Mouse (Mus musculus): Measurements from ENCODE around the gene Vax2. TPM values are rescaled to one million over a fixed set of nuclear protein-coding genes. Genes with fewer than 3 reads are reported as not detected.
A peak's percentile ranks its signal among the peaks of the same experiment; 100 is the strongest.

Gene Vax2
- polyA plus RNA-seq, 1 experiment from 2014 or later: not detected

DNA sequence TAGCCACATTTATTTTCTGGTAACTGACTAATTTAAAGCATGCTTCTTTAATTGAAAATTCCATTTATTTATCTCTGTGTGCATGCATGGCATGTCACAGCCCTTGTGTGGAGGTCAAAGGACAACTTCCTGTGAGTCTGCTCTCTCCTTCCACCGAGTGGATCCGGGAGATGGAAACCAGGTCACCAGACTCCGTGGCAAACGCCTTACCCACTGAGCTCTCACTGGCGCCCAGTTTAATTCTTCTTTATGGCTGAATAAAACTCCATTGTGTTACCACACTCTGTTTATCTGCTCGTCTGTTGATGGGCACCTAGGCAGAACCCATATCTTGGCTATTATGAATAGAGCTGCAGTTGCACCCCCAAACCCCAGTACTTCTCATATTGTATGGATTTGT lies 11.5 kb downstream of the Vax2 start:
- no peak overlapping the region for H3K4me2 ChIP-seq (ENCODE audit: low read depth, low read length)
- ATAC-seq (ENCODE audit: low read depth): no peak
- WGBS: 16% methylated on average over 6 of the region's 6 CpGs
- H3K27ac ChIP-seq (ENCODE audit: low read length): no peak overlapping the region
- no peaks in the 10 kb centered on the region for H3K4me1 ChIP-seq (replicated peaks; ENCODE audit: control insufficient read depth, insufficient read depth, low read length)
- no peak overlapping the region for H3K9ac ChIP-seq (ENCODE audit: low read length)
- H3K9me3 ChIP-seq (ENCODE audit: control insufficient read depth, low read length): no peaks in the 10 kb centered on the region
- H3K36me3 ChIP-seq (ENCODE audit: control insufficient read depth, insufficient read depth, low read length): no peaks in the 10 kb centered on the region
- peaks cover 58% of the 10 kb centered on the region for H3K27me3 ChIP-seq (ENCODE audit: control insufficient read depth, insufficient read depth, low read depth, low read length)
- no peak overlapping the region for H3K4me3 ChIP-seq (ENCODE audit: low read length)

DNA sequence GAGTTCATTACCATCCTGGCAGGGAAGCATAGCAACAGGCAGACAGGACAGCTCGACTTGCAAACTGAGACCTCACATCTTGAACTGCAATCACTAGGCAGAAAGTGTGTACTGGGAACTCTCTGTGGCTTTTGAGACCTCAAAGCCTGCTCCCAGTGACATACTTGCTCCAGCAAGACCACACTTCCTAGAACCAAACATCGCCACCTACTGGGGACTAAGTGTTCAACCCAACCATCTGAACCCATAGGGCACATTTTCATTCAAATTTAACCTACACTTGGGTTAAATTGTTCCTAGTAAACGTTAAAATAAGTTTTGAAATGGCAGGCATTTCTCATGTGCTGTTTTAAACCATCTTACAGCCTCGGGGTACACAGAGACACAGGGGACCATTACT lies 16.1 kb downstream of the Vax2 start:
- H3K4me3 ChIP-seq (ENCODE audit: low read length): no peak overlapping the region
- H3K27me3 ChIP-seq (ENCODE audit: control insufficient read depth, insufficient read depth, low read depth, low read length): peaks cover 17% of the 10 kb centered on the region
- H3K4me1 ChIP-seq (replicated peaks; ENCODE audit: control insufficient read depth, insufficient read depth, low read length): no peaks in the 10 kb centered on the region
- 43% methylated on average over 4 of the region's 4 CpGs for WGBS
- H3K9me3 ChIP-seq (ENCODE audit: control insufficient read depth, low read length): no peaks in the 10 kb centered on the region
- no peaks in the 10 kb centered on the region for H3K36me3 ChIP-seq (ENCODE audit: control insufficient read depth, insufficient read depth, low read length)
- no peak overlapping the region for H3K27ac ChIP-seq (ENCODE audit: low read length)
- H3K9ac ChIP-seq (ENCODE audit: low read length): no peak overlapping the region
- H3K4me2 ChIP-seq (ENCODE audit: low read depth, low read length): no peak overlapping the region
- ATAC-seq (ENCODE audit: low read depth): no peak

DNA sequence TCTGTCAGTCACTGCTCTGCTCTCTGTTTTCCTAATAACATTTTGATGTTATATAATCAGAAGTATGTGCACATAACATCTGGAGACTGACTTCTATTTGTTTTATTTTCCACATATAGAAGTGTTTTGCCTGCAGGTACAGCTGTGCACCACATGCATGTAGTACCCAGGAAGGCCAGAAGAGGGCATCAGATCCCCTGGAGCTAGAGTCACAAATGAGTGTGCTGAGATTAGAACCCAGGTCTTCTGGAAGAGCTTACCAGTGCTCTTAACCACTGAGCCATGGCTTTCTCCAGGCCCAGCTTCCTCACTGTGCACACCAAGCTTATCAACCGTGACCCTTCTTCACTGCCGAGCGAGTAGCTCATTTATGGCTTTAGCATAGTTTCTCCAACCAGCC lies 17.4 kb downstream of the Vax2 start:
- Histone ChIP-seq H3K27ac (ENCODE audit: low read length) (no peak overlapping the region), H3K4me1 (replicated peaks; ENCODE audit: control insufficient read depth, insufficient read depth, low read length) (no peaks in the 10 kb centered on the region), H3K9me3 (ENCODE audit: control insufficient read depth, low read length) (no peaks in the 10 kb centered on the region), H3K27me3 (ENCODE audit: control insufficient read depth, insufficient read depth, low read depth, low read length) (peaks cover 8% of the 10 kb centered on the region), H3K9ac (ENCODE audit: low read length) (no peak overlapping the region), H3K4me3 (ENCODE audit: low read length) (no peak overlapping the region), H3K4me2 (ENCODE audit: low read depth, low read length) (no peak overlapping the region), H3K36me3 (ENCODE audit: control insufficient read depth, insufficient read depth, low read length) (no peaks in the 10 kb centered on the region)
- 95% methylated on average over 3 of the region's 3 CpGs for WGBS
- ATAC-seq (ENCODE audit: low read depth): no peak

DNA sequence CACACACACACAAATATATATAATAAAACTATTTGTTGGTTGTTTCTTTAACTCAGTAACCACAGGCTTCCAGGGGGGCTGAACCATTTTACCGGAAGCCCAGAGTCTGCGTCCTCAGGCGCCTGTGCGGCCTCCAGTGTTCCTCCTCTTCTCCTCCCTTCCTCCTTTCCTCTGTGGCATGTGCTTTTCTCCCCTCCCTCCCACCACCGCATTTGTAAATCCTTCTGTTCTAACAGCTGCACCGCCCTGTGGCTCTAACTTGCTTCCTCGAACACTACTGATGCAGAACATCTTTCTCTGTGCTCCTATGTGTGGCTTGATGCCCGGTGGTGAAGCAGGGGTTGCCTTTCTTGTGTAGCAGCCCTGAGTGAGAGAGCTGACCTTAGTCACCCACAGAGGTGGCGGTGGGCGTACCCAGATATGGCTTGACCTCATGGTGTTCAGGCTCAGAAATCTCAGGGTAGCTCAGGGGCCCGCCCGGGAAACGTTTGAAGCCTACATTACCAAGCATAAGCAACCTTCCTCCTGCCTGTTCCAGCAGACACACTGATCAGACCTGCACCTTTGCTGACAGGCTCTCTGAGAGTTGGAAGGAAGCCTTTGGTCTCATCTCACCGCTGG lies 18.4 kb downstream of the Vax2 start:
- Histone ChIP-seq H3K4me2 (ENCODE audit: low read depth, low read length) (no peak overlapping the region), H3K27me3 (ENCODE audit: control insufficient read depth, insufficient read depth, low read depth, low read length) (peaks cover 3% of the 10 kb centered on the region), H3K4me3 (ENCODE audit: low read length) (no peak overlapping the region), H3K27ac (ENCODE audit: low read length) (no peak overlapping the region), H3K36me3 (ENCODE audit: control insufficient read depth, insufficient read depth, low read length) (no peaks in the 10 kb centered on the region), H3K9me3 (ENCODE audit: control insufficient read depth, low read length) (peaks cover 4% of the 10 kb centered on the region; the same call in 1 of the 2 replicates), H3K9ac (ENCODE audit: low read length) (no peak overlapping the region), H3K4me1 (replicated peaks; ENCODE audit: control insufficient read depth, insufficient read depth, low read length) (no peaks in the 10 kb centered on the region)
- WGBS: 59% methylated on average over 14 of the region's 14 CpGs
- ATAC-seq (ENCODE audit: low read depth): no peak

DNA sequence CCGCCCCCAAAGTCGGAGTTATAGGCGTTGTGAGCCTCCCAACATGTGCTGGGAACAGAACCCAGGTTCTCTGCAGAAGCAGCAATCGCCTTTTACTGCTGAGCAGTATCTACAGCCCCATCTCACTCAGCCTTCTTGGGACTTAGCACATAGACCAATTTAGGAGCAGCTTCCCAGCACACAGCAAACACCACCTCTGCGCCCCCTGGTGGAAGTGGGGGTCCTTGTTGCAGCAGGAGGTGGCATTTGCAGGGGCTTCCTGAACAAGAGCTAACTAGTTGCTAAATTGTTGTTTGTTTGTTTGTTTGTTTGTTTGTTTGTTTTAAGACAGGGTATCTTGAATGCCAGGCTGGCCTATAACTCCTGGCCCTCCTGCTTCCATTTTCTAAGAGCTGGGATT lies 20.1 kb downstream of the Vax2 start:
- H3K9me3 ChIP-seq (ENCODE audit: control insufficient read depth, low read length): peaks cover 4% of the 10 kb centered on the region; the same call in 1 of the 2 replicates
- 25% methylated on average over 5 of the region's 5 CpGs for WGBS
- H3K9ac ChIP-seq (ENCODE audit: low read length): no peak overlapping the region
- ATAC-seq (ENCODE audit: low read depth): no peak
- H3K27me3 ChIP-seq (ENCODE audit: control insufficient read depth, insufficient read depth, low read depth, low read length): peaks cover 3% of the 10 kb centered on the region
- H3K4me1 ChIP-seq (replicated peaks; ENCODE audit: control insufficient read depth, insufficient read depth, low read length): no peaks in the 10 kb centered on the region
- no peak overlapping the region for H3K4me3 ChIP-seq (ENCODE audit: low read length)
- no peak overlapping the region for H3K4me2 ChIP-seq (ENCODE audit: low read depth, low read length)
- no peaks in the 10 kb centered on the region for H3K36me3 ChIP-seq (ENCODE audit: control insufficient read depth, insufficient read depth, low read length)
- H3K27ac ChIP-seq (ENCODE audit: low read length): no peak overlapping the region

DNA sequence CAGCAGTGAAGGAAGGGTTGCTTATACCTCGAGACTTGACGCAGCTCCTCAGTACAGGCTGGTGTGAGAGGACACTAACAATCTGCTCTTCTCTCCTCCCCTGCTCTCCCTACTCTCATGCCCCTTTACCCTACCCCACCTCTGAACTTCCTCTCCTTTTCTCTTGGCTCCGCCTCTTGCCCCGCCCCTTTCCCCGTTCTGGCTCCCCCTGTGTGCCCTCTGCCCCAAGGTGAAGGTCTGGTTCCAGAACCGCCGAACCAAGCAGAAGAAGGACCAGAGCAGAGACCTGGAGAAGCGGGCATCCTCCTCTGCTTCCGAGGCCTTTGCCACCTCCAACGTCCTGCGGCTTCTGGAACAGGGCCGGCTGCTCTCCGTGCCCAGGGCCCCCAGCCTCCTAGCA lies 26.2 kb downstream of the Vax2 start:
- Histone ChIP-seq H3K9me3 (ENCODE audit: control insufficient read depth, low read length) (peaks cover 8% of the 10 kb centered on the region; the same call in 1 of the 2 replicates), H3K4me1 (replicated peaks; ENCODE audit: control insufficient read depth, insufficient read depth, low read length) (no peaks in the 10 kb centered on the region), H3K36me3 (ENCODE audit: control insufficient read depth, insufficient read depth, low read length) (no peaks in the 10 kb centered on the region), H3K27ac (ENCODE audit: low read length) (no peak overlapping the region), H3K4me3 (ENCODE audit: low read length) (no peak overlapping the region), H3K4me2 (ENCODE audit: low read depth, low read length) (no peak overlapping the region), H3K9ac (ENCODE audit: low read length) (no peak overlapping the region), H3K27me3 (ENCODE audit: control insufficient read depth, insufficient read depth, low read depth, low read length) (no peaks in the 10 kb centered on the region)
- WGBS: 23% methylated on average over 13 of the region's 13 CpGs
- no peak for ATAC-seq (ENCODE audit: low read depth)

DNA sequence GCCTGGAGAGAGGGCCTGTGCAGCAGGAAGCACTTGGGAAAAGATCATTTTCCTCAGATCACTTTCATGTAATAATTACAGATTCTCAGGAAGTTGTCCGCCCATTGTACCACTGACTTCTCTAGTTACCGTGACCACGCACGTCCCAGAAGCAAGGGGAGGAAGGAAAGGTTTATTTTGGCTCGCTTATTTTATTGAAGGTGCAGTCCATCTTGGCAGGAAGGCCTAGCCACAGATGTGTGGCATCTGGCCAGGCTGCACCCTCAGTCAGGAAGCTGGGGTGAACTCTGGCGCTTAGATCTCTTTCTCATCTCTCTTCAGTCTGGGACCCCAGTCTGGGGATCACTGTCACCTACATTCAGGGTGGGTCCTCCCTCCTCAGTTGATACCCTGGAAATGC lies 27.5 kb downstream of the Vax2 start:
- H3K4me2 ChIP-seq (ENCODE audit: low read depth, low read length): no peak overlapping the region
- H3K9ac ChIP-seq (ENCODE audit: low read length): no peak overlapping the region
- no peak overlapping the region for H3K27ac ChIP-seq (ENCODE audit: low read length)
- H3K36me3 ChIP-seq (ENCODE audit: control insufficient read depth, insufficient read depth, low read length): no peaks in the 10 kb centered on the region
- WGBS: 53% methylated on average over 6 of the region's 6 CpGs
- no peaks in the 10 kb centered on the region for H3K4me1 ChIP-seq (replicated peaks; ENCODE audit: control insufficient read depth, insufficient read depth, low read length)
- no peaks in the 10 kb centered on the region; the same call in 1 of the 2 replicates for H3K27me3 ChIP-seq (ENCODE audit: control insufficient read depth, insufficient read depth, low read depth, low read length)
- H3K9me3 ChIP-seq (ENCODE audit: control insufficient read depth, low read length): peaks cover 8% of the 10 kb centered on the region; the same call in 1 of the 2 replicates
- peak; percentile 43; the same call in 1 of the 2 replicates for ATAC-seq (ENCODE audit: low read depth)
- no peak overlapping the region for H3K4me3 ChIP-seq (ENCODE audit: low read length)

DNA sequence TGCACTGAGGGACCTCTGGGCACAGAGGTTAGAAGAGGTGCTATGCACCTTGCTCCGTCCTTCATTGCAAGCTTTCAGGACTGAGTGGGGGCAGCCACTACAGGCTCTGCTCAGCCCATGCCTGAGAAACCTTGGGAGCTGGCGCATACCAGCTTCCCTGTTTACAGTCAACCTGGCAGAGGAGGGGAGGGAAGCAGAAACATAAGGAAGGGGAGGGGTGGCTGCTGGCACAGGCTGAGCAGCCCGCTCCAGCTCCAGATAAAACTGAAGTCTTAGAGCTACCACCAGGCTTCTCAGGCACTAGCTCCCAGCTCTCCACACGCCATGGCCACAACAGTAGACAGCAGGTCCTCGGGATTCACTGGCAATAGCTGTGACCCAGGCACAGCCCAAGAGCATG lies 31.7 kb downstream of the Vax2 start, which contains the start of gene Atp6v1b1:
Gene Atp6v1b1, plus strand, starts transcription at position 230 of the 400 bp plus-strand sequence.
- ATAC-seq (ENCODE audit: low read depth): peak; percentile 34; the same call in 1 of the 2 replicates
- H3K4me2 ChIP-seq (ENCODE audit: low read depth, low read length): no peak within 1 kb of the TSS
- peaks cover 4% of the 10 kb centered on the region for H3K27me3 ChIP-seq (ENCODE audit: control insufficient read depth, insufficient read depth, low read depth, low read length)
- no peak within 1 kb of the TSS for H3K9ac ChIP-seq (ENCODE audit: low read length)
- H3K4me3 ChIP-seq (ENCODE audit: low read length): no peak within 1 kb of the TSS
- no peak within 1 kb of the TSS for H3K27ac ChIP-seq (ENCODE audit: low read length)
- no peaks in the 10 kb centered on the region; the same call in 1 of the 2 replicates for H3K4me1 ChIP-seq (replicated peaks; ENCODE audit: control insufficient read depth, insufficient read depth, low read length)
- 0 out of 2 replicates have a peak, but pooled peaks cover 3% of the 10 kb centered on the region for H3K9me3 ChIP-seq (ENCODE audit: control insufficient read depth, low read length)
- WGBS: 46% methylated on average over 5 of the region's 5 CpGs
- no peaks in the 10 kb centered on the region for H3K36me3 ChIP-seq (ENCODE audit: control insufficient read depth, insufficient read depth, low read length)

DNA sequence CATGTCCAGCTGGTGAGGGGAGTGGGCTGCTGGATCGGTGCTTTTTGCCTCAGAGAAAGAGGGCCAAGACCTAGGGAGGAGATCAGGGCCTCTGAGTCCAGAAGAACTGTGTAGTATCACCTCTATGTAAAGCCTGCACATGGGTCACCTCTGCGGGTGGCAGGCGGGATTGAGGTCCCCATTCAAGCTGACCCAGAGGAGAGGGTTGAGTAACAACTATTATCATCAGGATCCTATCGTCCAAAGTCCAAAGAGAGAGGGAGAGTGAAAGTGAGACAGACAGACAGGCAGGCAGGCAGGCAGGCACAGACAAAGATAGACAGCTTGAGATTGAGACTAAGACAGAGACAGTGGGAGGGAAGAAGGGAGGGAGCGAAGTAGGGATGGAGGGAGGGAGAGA lies 32.1 kb downstream of the Vax2 start:
- no peak overlapping the region for H3K27ac ChIP-seq (ENCODE audit: low read length)
- H3K36me3 ChIP-seq (ENCODE audit: control insufficient read depth, insufficient read depth, low read length): no peaks in the 10 kb centered on the region
- WGBS: 55% methylated on average over 5 of the region's 5 CpGs
- no peak overlapping the region for H3K9ac ChIP-seq (ENCODE audit: low read length)
- H3K4me1 ChIP-seq (replicated peaks; ENCODE audit: control insufficient read depth, insufficient read depth, low read length): no peaks in the 10 kb centered on the region; the same call in 1 of the 2 replicates
- no peak for ATAC-seq (ENCODE audit: low read depth)
- peaks cover 4% of the 10 kb centered on the region for H3K27me3 ChIP-seq (ENCODE audit: control insufficient read depth, insufficient read depth, low read depth, low read length)
- no peak overlapping the region for H3K4me3 ChIP-seq (ENCODE audit: low read length)
- H3K9me3 ChIP-seq (ENCODE audit: control insufficient read depth, low read length): 0 out of 2 replicates have a peak, but pooled peaks cover 3% of the 10 kb centered on the region
- H3K4me2 ChIP-seq (ENCODE audit: low read depth, low read length): no peak overlapping the region
